Mouse (Mus musculus) heart, postnatal 36 days (tissue): ENCODE measurements at regions not wholly inside any gene's neighbourhood (a gene's known extent, or its start where the extent isn't known, plus 50 kb on each side); places are given as distances from the start of the nearest gene placed in this dataset.

Experiments
- DNase-seq, 2 experiments: peaks; one replicate each; pipeline ENCODE4 v3.0.0; 2021 to 2022
- intact Hi-C: fragments of 180-260 bp; cut with DNase I; formaldehyde crosslinking; loops from one replicate; pipeline ENCODE4 v1.15.1; 2025

- intact Hi-C loops, result no loop called here
- DNase-seq, result no peak
Measured at GRCm38 (mm10) chr2:46199341-46199740, 1082.1 kb upstream of the Zeb2 start.

- intact Hi-C loops, result no loop called here
- no peak for DNase-seq
Measured at GRCm38 (mm10) chr2:46187265-46187888, 1070.2 kb upstream of the Zeb2 start.

GRCm38 (mm10) chr2:46183241-46183640, 1066.0 kb upstream of the Zeb2 start:
- intact Hi-C loops, result no loop called here

DNA sequence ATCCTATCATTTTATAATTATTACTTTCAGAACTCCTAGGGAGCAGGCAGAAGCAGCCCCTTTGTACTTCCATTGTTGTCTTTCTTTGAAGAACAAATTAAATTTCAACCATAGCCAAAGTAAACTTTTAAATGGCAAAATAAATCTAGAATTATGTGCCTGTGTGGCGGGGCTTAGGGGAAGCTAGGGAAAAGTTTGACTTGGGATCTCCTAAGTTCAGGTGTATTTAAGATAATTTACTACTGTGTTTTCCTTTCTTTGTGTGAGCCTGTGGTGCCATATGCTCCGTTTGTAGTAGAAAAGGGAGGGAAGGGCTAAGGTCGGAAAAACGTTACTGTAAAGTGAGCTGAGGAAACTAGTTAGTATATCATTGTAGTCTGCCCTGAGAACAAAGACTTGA, 1062.5 kb upstream of the Zeb2 start:
- intact Hi-C loops, result no loop called here
- DNase-seq, result no peak

More at GRCm38 (mm10) chr2:46183241-46183640, 1066.0 kb upstream of the Zeb2 start:
- no peak for DNase-seq

GRCm38 (mm10) chr2:46168488-46168887, 1051.3 kb upstream of the Zeb2 start:
- no peak for DNase-seq
- intact Hi-C loops, result no loop called here

GRCm38 (mm10) chr2:46149848-46150247, 1032.7 kb upstream of the Zeb2 start:
- intact Hi-C loops, result no loop called here
- DNase-seq, result no peak

GRCm38 (mm10) chr2:46119871-46120270, 1002.7 kb upstream of the Zeb2 start:
- intact Hi-C loops, result no loop called here
- no peak for DNase-seq

DNA sequence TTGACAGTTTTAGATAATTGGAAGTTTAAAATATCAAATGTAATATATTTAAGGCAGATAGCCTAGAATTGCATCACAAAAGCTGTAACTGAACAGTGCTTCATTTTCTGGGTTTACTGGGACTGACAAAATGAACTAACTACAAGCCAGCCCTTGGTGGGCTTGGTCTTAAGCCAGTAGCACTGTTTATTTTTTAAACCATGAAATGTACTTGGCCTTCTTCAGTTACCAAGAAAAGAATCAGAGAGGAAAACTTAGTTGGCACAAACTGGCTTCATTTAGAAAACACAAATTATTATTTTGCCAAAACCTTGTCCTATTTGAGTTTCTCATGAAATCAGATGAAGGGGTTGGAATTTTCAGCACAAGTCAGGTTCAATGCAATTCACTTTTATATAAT, 989.8 kb upstream of the Zeb2 start:
- intact Hi-C loops, result no loop called here
- DNase-seq, result no peak

DNA sequence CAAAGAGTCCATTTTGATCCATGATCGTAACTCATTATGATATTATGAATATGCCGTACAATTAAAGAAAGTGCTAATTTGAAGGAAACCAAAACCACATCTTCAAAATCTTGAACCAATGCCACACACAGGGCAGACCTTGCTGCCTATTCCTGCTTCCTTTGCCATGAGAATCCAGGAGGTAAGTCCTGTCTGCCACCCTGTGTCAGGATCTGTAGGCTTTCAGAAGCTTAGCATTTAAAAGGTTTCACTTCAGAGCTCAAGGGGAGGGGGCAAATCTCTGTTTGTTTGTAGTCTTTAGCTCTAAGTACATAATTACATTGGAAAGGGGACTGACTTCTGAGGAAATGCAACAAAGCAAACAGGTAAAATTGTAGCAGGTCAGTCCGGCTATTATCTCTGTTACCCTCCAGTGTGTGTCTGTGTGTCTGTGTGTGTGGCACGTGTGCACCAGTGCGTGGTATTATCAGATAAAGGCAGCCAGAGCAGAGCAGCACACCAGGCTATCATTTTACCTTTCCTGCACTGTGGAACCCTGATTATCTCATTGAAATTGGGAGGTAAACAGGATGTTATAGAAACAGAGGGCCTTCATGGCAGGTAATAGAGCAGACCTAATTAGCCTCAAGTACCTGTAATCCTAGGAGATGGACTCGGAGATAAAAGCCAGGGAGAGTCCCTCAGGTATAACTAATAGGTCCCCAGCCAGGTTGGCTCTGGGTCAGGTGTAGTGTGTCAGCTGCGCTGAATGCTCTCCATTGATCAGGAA, 948.0 kb upstream of the Zeb2 start:
- intact Hi-C loops, result no loop called here
- no peak for DNase-seq

DNA sequence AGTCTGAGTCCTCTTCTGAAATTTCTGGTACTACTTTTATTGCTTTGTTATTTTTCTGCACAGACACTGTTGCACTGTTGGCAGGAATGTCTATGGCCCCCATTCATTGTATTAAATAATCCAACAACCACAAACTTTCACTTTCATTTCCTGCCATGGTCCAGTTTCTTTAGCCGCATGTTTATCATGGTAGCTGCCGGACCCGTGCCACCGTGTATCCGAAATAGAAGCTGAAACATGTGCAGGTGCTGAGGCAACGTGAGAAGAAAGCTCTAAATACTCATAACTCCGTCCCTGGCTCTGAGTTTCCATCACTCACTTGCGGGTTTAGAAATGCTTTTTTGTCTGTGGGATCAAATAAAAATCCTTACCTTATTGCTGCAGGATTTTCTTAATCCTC, 938.5 kb upstream of the Zeb2 start:
- DNase-seq, result no peak
- intact Hi-C loops, result no loop called here

- no peak for DNase-seq
- intact Hi-C loops, result no loop called here
Measured at GRCm38 (mm10) chr2:46054902-46055301, 937.7 kb upstream of the Zeb2 start.

GRCm38 (mm10) chr2:46021854-46022253, 904.7 kb upstream of the Zeb2 start:
- DNase-seq, result no peak
- intact Hi-C loops, result no loop called here

DNA sequence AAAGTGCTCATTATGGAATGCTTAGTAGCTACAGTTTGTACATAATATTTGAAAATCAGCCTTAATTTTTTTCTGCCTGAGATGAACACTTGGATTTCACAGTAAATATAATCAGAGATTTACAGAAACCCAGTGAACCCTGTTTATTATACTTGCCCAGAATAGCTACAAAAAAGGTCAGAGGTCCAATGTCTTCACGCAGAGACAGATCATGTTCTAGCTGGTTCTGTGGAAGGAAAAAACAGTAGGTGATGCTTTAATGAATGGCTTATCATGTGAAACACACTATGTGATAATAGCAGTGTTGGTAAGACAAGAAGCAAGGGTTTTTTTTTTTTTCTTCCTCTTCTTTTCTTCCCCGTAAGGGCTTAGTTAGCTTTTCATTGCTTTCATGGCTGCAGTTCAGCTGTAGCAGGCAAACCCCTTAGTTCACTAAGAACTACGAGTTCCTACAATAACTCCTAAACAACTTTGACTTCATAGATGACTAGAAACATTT, 896.6 kb upstream of the Zeb2 start:
- intact Hi-C loops, result no loop called here
- DNase-seq, result no peak

- DNase-seq, result no peak
- intact Hi-C loops, result no loop called here
Measured at GRCm38 (mm10) chr2:46012716-46013115, 895.5 kb upstream of the Zeb2 start.

GRCm38 (mm10) chr2:45975157-45975556, 858.0 kb upstream of the Zeb2 start:
- DNase-seq, result no peak

GRCm38 (mm10) chr2:45968635-45969034, 851.4 kb upstream of the Zeb2 start:
- intact Hi-C loops, result no loop called here
- DNase-seq, result no peak

More at GRCm38 (mm10) chr2:45975157-45975556, 858.0 kb upstream of the Zeb2 start:
- intact Hi-C loops, result no loop called here

- intact Hi-C loops, result no loop called here
- DNase-seq, result no peak
Measured at GRCm38 (mm10) chr2:45956792-45957330, 839.7 kb upstream of the Zeb2 start.

GRCm38 (mm10) chr2:45948758-45949157, 831.6 kb upstream of the Zeb2 start:
- intact Hi-C loops, result no loop called here

GRCm38 (mm10) chr2:45925791-45926480, 808.7 kb upstream of the Zeb2 start:
- intact Hi-C loops, result no loop called here
- DNase-seq, result no peak

More at GRCm38 (mm10) chr2:45948758-45949157, 831.6 kb upstream of the Zeb2 start:
- no peak for DNase-seq

DNA sequence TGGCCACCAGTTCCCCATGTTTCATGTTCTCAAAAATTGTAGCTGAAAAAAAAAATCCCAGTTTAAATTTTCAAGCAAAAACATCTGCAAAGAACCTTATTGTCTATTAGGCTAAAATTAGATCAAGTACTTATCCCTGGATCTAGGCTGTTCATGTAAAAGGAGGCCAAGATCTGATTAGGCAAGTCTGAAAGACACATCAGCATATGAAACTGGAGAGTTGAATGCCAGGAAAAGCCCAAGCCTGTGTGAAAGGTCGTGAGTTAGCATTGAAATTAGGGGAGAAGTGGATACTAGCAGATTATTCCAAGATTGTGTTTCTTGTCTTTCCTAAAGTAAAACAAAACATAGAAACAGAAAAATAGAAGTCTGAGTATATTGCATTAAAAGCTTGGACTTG, 791.7 kb upstream of the Zeb2 start:
- DNase-seq, result no peak
- intact Hi-C loops, result no loop called here

GRCm38 (mm10) chr2:45904623-45905235, 787.5 kb upstream of the Zeb2 start:
- no peak for DNase-seq
- intact Hi-C loops, result no loop called here
